Comparison of ENCODE assay signal across 15 mouse cellular contexts in genomic region chr17:34729779-34730553, GRCm38 (mm10). TPM values are rescaled to one million over a fixed set of nuclear protein-coding genes. Genes with fewer than 3 reads are reported as not detected.
DNase-seq lines count a peak whose midpoint lies in the region; ATAC-seq and TF ChIP-seq lines count a peak whose summit lies in the region.
"Not testable (repeated sequence)": the region's sequence is repeated elsewhere in the genome, so short reads cannot be mapped to it uniquely, and the experiment has no call there.
"Had no signal": no experiment of that assay in that cellular context is flagged by ENCODE, and none has a peak within 500 bp of the region (broad histone marks: within the 10 kb centered on the region; RNA-seq: fewer than 3 reads in every experiment).

No protein-coding gene starts in this region.

- H3K4me3 ChIP-seq in intestine, postnatal 0 days (ENCODE audit: low read depth, low read length); liver, embryonic 15.5 days (replicated peaks); liver, postnatal 0 days (ENCODE audit: low read depth, low read length): not testable (repeated sequence)

- not testable (repeated sequence) for TF ChIP-seq EP300 in liver, postnatal 0 days (IDR thresholded peaks at IDR 0.05; ENCODE audit: low read depth)

- ATAC-seq in intestine, postnatal 0 days = 0 out of 2 replicates have a peak, but pooled peaks have one; percentile 23
- peak; percentile 31; the same call in 1 of the 2 replicates for ATAC-seq in liver, embryonic 15.5 days (ENCODE audit: insufficient read depth)
- peak; percentile 74 for ATAC-seq in liver, postnatal 0 days

- H3K9ac ChIP-seq in intestine, postnatal 0 days (ENCODE audit: low read depth, low read length); liver, embryonic 15.5 days; liver, postnatal 0 days (replicated peaks): not testable (repeated sequence)

- DNase-seq in adrenal gland, adult (ENCODE audit: inconsistent age in 2 of 2, low spot score in 1 of 2) = peak; percentile 80 to 87
- DNase-seq in adrenal gland, adult 8-10 months = peak; percentile 77
- peak; percentile 64 for DNase-seq in adrenal gland, postnatal 14 days
- DNase-seq in liver, postnatal 0 days = not testable (repeated sequence)

- not testable (repeated sequence) for H3K36me3 ChIP-seq in intestine, postnatal 0 days (ENCODE audit: control insufficient read depth, insufficient read depth); liver, embryonic 15.5 days (replicated peaks); liver, postnatal 0 days (replicated peaks; ENCODE audit: insufficient read depth, low read length)

- not testable (repeated sequence) for H3K9me3 ChIP-seq in intestine, postnatal 0 days (ENCODE audit: control insufficient read depth); liver, embryonic 15.5 days (replicated peaks); liver, postnatal 0 days (ENCODE audit: low read length)

- not testable (repeated sequence) for H3K27ac ChIP-seq in intestine, postnatal 0 days (ENCODE audit: low read depth, low read length); liver, embryonic 15.5 days (replicated peaks); liver, postnatal 0 days (ENCODE audit: low read depth)

- H3K4me1 ChIP-seq in intestine, postnatal 0 days (replicated peaks; ENCODE audit: control insufficient read depth, insufficient read depth, low read length); liver, embryonic 15.5 days (replicated peaks): not testable (repeated sequence)
- peaks cover 12% of the 10 kb centered on the region; the same call in 1 of the 2 replicates for H3K4me1 ChIP-seq in liver, postnatal 0 days (ENCODE audit: insufficient read depth)

- 78% methylated on average over 11 of the region's 12 CpGs for WGBS in intestine, postnatal 0 days
- WGBS in liver, embryonic 15.5 days (ENCODE audit: insufficient replicate concordance) = 64% methylated on average over 12 of the region's 12 CpGs
- WGBS in liver, postnatal 0 days (ENCODE audit: insufficient replicate concordance) = 61% methylated on average over 10 of the region's 12 CpGs

- not testable (repeated sequence) for H3K4me2 ChIP-seq in intestine, postnatal 0 days (replicated peaks; ENCODE audit: low read depth); liver, embryonic 15.5 days; liver, postnatal 0 days (ENCODE audit: low read depth, low read length)

- H3K27me3 ChIP-seq in intestine, postnatal 0 days (replicated peaks; ENCODE audit: control insufficient read depth, insufficient read depth, low read length); liver, embryonic 15.5 days; liver, postnatal 0 days (ENCODE audit: insufficient read depth, low read length): not testable (repeated sequence)

- not testable (repeated sequence) for TF ChIP-seq CTCF in intestine, postnatal 0 days (IDR thresholded peaks at IDR 0.05; ENCODE audit: low read depth); liver, postnatal 0 days (IDR thresholded peaks at IDR 0.05; ENCODE audit: low read depth)

RNA-seq across cellular contexts. Expression of gene C4b, which starts 13.7 kb away (rescaled TPM):
- 100 to 1,000 TPM; 116 to 180 (median 142) TPM for total RNA-seq in adrenal gland, adult 8-10 months (2022)
- total RNA-seq in adrenal gland, postnatal 14 days (2021) = 110 and 152 TPM in 2 replicates
- polyA plus RNA-seq in intestine, postnatal 0 days (2015; fragmentation: Nextera tagmentation; extraction: Ambion mirVana) = 1.2 and 1.6 TPM in 2 replicates
- polyA plus RNA-seq in liver, embryonic 15.5 days (2015; fragmentation: Nextera tagmentation; extraction: Ambion mirVana) = 9.8 and 17.1 TPM in 2 replicates
- polyA plus RNA-seq in liver, postnatal 0 days (2015; fragmentation: Nextera tagmentation; extraction: Ambion mirVana) = 151 and 198 TPM in 2 replicates
- total RNA-seq: CH12.LX had no signal
- polyA plus RNA-seq: activated CD4-positive, CD25-positive, alpha-beta regulatory T cell, adult 4 months; CD4-positive, CD25-positive, alpha-beta regulatory T cell, adult 4 months; embryonic facial prominence, embryonic 10.5 days; embryonic facial prominence, embryonic 12.5 days; forebrain, embryonic 11.5 days; forebrain, embryonic 13.5 days; forebrain, embryonic 15.5 days; G1E had no signal

RNA-seq across cellular contexts. Expression of gene Tnxb, which starts 59.6 kb away (rescaled TPM):
- total RNA-seq in adrenal gland, adult 8-10 months (2022) = 10 to 100 TPM; 27.6 to 54.1 (median 41.4) TPM
- 39.8 and 41.0 TPM in 2 replicates for total RNA-seq in adrenal gland, postnatal 14 days (2021)
- polyA plus RNA-seq in intestine, postnatal 0 days (2015; fragmentation: Nextera tagmentation; extraction: Ambion mirVana) = 1.4 and 1.9 TPM in 2 replicates
- 0.17 and 0.20 TPM in 2 replicates for polyA plus RNA-seq in liver, embryonic 15.5 days (2015; fragmentation: Nextera tagmentation; extraction: Ambion mirVana)
- polyA plus RNA-seq in liver, postnatal 0 days (2015; fragmentation: Nextera tagmentation; extraction: Ambion mirVana) = 0.36 TPM in 2 replicates
- total RNA-seq: CH12.LX had no signal
- polyA plus RNA-seq: activated CD4-positive, CD25-positive, alpha-beta regulatory T cell, adult 4 months; CD4-positive, CD25-positive, alpha-beta regulatory T cell, adult 4 months; embryonic facial prominence, embryonic 10.5 days; G1E had no signal

Comparison
In these comparisons a context has a peak if more than half of its experiments do, and no peak if none do; other contexts are left out.
1. ATAC-seq: peak in every context shown above with its lines; median percentile 74 in liver, postnatal 0 days; 31 in liver, embryonic 15.5 days; 23 in intestine, postnatal 0 days.